Mouse (Mus musculus): ENCODE data around the gene Ssx2ip.
"Not testable (repeated sequence)": the region's sequence is repeated elsewhere in the genome, so short reads cannot be mapped to it uniquely, and the experiment has no call there.

The Ssx2ip gene

DNA sequence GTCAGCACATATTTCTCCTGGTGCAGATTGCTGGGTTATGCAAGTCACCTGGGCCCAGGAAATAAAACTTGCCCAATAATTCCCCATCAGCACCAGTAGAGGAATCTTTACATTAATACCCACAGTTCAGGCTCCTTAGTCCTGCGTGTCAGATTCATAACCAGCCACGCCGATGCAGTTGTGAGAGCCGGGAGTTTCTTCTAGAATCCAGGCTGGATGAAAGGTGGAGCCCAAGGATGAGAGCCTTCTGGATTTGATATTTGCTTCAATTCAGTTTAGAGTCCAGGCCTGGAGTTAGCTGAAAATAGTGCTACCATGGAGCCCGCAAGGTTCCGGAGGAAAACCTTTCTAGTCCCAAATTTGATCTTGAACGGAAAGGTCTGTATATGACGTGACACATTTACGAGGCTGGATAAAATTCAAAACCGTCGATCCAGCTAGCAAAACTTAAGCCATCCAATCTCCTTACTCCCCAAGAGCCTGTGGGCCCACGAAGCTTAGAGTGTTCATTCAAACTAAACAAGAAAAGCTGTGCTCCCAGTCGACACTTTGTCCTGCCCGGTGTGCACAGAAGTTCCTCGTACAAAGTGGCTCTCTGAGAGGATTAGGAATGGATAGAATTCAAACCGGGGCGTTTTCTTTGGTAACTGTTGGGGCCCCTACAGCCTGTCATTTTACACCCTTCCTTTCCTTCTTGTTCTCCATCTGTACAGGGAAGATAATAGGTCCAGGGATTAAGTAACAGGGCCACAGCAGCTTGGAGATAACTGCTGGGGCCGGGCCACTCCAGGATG lies 968 bp downstream of the Ssx2ip start:
- no peak for DNase-seq

DNA sequence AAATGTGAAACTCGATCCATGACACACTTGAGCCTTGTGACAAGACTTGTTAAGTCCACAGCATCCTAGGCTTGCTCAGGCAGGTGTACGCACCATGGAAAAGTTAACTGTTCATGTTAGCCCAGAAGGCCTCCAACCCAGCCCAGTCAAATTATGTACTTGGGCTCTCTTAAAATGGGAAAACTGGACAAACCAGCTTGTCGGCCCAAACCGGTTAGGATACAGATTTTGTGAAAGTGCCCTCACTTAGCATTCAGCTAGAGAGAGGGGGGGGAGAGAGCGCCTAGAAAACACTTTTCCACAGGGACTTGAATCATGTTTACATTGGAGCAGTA lies 1.5 kb downstream of the Ssx2ip start:
- DNase-seq = peak; percentile 59 to 60

DNA sequence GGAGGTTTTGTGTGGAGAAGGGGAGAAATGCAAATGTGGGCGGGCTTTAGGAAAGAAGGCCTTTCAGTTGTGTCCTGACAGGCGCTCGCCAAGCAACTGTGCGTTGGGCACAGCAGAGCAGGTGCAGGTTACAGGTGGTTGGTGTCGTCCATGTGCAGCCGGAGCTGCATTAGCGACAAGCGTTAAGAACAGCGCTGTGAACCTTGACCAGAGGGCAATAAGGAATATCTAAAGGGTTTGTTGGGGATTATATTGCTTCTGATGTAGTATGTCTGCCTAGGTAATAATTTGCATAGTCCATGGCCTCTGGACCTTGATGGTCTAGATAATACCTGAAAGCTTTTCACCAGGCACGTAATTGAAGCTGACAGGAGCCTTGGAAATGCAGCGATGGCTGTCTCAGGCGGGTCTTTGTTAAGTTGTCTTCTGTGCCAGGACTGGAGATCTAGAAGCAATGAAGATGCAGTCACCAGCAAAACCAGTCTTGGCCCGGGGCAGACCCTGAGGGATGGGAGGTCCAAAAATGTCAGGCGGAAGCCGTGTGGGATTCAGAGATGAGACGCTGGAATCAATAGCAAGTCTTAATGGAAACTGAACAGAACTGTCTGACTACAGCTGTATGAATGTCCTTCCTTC lies 2.8 kb downstream of the Ssx2ip start:
- no peak for DNase-seq

DNA sequence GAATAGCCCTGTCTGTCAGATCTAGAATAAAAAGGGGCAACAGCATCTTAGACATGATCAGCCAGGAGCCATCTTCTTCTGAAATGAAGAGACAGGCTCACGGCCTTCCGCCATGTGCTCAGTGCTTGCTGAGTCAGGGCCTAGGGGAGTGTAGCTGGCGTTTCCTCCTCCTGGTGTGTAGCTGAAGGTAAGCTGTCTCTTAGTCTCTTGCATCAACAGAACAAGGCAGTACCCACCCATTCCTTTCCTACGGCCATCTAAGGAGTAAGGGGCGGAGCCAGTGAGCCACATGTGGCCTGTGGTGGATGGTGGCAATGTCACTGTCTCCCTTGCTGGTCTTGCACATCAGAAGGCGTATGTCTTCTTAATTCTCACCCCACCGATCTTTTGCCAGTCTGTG lies 5.7 kb downstream of the Ssx2ip start:
- DNase-seq = no peak

DNA sequence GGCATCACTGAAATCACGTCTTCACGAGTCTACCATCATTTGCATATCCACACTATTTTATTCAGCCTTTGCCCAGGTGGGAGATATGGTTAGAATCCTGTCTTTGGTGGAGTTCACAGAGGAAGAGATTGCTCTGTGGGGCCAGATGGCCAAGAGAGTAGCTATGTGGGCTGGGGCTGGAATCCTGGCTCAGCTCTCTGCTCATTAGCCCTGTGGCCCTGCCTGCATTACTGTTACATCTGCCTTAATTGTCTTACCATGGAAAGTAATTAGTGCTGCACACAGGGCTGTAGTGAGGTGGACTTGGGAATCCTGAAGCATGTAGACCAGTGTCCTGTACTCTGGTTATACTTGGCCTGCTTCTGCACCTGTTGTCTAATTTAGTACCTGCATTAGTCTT lies 7.6 kb downstream of the Ssx2ip start:
- no peak for DNase-seq

DNA sequence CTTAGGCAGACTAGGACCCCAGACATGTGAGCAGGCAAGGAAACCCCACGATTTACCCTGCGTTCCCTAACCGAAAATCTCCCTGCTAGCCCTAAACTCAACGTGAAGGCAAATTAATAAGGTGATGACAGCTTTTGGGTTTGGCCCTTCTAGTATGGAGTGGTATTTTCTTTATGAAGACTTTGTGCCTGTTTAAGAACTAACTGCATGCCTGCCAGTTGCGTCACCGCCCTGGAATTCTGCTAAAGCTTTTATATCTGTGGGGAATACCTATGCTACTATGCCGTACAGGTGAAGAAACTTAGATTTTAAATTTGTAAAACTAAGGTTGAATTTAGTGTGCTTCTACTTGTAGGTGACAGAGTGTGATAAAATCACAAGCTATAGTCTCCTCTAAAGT lies 8.0 kb downstream of the Ssx2ip start:
- no peak for DNase-seq

DNA sequence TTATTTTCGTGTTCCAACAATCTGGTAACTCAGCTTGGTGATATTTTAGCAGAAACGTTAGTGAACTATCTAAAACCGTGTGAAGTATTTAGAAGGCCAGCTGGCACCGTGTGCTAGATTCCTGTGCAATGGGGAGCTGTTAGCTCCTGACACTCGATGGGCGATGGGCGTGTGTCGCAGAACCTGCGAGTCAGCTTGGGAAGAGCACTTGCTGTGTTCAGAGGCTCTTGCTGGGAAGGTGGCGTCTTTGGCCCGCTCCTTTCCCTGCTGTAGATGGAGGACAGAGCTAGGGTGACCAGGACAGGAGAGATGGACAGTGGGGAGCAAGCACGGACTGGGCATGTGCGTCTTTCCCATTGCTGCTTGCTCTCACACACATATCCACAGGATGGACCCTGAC lies 8.6 kb downstream of the Ssx2ip start:
- no peak for DNase-seq

DNA sequence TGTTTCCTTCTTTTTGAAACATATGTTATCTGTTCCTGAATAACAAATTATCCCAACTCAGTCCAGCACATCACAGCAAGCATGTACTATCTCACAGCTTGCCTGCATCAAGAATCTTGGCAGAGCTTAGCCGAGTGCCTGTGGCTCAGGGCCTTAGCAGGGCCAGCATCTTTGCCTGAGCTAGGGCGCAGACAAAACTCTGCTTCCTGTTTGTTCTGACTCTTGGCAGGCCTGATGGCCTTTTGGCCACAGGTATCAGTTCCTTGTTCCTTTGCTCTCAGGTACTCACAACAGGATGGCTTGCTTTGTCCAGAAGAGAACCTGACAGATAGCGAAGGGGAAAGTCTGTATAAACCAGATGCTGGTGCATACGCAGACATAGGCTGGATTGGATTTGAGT lies 9.6 kb downstream of the Ssx2ip start:
- no peak for DNase-seq

DNA sequence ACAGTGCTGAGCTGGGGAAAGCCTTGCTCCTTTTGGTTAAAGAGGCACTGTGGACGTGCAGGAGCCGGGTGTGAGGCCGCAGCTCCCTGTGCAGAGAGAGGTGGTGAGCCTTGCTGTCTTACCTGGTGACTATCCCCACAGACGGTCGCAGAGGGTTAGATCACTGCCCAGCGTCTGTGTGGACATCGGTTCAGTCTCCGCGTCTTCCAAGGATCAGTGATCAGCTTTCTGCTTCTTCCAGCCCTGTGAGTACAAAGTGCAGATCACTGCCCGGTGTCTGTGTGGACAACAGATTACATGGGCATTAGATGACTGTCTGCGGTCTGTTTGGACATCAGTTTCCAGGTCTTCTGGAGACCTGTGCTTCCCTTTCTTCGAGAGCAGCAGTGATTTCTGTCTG lies 10.1 kb downstream of the Ssx2ip start:
- DNase-seq = no peak

DNA sequence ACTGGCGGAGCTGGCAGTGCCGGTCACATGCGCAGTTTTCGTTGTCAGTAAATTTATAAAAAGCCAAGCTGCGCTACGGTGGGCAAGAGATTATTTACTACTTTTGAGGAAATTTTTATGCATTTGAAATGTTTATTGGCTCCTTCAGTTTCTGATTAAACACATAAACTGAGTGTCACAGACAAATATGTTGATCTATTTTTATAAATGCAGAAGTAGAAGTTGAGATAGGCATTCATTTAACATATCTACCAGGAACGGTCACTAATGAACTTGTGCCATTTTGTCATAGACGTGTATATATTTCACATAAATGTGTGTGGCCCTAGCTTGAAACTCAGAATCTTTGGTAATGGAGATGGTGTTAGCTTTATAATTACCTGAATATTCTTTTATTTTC lies 13.4 kb downstream of the Ssx2ip start:
- DNase-seq = no peak

DNA sequence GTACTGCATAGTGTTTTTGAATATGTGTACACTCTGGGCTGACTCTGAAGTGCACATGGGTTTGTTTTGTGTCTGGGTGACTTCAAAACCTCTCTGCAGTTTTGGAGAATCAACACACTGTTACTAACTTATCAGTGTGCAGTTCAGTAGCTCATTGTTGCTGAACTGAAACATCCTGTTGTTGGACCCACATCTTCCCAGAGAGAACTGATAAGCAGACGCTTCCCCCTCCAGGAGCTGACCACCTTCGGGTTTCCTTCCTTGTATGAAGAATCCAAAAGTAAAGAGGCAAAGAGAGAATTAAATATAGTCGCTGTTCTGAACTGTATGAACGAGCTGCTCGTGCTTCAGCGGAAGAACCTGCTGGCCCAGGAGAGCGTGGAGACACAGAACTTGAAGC lies 14.5 kb downstream of the Ssx2ip start:
- DNase-seq = no peak

DNA sequence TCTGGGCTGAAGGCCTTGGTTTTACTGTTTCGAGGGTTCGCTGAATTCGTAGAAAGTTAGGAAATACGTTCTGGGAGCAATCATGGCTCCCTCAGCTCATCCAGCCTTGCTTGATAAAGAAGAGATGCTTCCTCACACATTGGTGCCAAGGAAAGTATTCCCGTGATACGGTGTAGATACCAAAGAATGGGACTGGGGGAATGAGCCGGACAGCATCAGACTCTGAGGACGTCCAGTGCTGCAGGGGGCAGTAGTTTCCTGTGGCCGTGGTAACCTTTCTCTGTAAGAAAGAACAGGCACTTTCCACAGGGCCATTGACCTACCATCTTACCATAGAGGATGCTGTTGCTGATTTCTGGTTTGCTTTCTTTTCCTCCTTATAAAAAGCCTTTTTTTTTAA lies 15.1 kb downstream of the Ssx2ip start:
- DNase-seq = no peak

DNA sequence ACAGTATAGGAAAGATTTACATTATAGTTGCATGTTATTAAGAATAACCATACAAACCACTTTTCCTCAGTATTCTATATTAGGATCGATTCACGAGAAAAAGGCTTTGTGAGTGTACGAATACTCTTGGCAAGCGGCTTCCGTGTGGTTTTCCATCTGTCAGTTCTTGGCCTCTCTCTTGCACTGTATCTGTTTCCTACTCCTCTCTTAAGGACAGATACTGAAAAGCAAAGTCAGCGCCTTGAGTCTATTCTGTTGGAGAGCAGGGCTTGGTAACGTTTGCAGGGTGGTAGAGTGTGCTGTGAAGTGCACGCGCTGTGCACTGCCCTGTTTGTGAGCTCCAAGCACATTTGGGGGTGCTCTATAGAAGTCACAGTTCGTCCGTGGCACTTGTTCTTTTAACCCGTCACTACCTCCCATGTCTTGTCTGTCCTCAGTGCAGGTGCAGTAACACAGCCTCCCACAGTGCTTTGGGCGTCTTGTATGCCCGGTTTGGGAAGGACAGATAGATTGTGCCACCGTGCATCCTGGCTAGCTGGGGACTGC lies 15.6 kb downstream of the Ssx2ip start:
- no peak for DNase-seq

DNA sequence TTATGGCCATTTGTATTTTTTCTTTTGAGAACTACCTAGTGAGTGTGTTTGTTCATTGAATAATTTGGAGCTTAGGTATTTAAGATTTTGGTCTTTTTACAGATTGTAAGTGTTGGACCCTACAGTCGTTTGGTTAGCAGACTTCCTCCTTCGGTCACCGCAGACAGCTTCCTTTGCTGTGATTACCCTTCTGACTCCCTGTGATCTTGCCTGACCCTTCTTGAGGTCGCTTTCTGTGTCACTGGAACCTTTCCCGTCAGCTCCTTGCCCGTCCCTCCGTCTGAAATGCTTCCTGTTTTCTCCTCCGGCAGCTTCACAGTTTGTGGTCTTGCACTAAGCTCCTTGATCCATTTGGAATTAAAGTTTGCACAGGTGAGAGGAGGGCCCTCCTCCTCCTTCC lies 17.3 kb downstream of the Ssx2ip start:
- DNase-seq = no peak

DNA sequence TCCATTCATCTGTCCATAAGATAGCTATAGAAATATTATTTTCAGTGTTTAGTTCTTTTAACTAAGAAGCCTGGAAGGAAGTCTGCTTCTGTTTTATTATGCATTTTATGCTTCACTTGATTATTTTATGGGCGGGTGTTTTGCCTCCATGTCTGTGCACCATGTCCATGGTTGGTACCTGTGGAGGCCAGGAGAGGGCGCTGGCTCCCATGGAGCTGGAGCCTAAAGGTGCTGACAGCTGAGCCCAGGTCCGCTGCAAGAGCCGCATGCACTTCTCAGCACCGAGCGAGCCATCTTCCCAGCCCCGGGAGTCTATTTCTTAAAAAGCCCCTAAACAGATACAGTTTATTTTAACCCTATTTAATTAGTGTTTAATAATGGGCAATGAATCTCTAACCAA lies 19.3 kb downstream of the Ssx2ip start:
- no peak for DNase-seq

DNA sequence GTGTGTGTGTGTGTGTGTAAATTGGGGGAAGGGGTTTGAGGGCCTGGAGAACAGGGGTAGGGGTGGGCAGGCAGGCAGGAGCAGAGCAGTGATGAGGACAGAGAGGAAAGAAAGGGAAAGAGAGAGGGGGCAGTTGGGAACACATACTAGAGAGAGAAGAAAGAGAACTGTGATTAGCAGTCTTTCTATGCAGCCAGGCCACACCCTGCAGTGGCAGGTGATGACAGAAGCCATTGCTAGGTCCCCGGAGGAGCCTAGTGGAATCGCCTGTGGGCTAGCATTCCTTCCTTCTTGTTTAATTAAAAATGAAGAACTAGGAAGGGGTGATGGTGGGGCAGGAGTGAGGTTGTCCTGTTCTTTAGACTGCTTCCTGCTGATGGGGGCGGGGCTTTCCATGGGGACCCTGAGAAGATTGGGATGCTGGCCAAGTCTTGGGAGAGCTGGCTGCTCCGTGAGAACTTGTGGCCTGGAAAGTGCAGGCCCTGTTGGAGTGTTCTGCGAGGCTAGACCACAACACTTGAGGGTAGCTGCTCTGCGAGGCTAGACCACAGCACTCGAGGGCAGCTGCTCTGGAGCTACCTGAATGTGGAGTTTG lies 20.0 kb downstream of the Ssx2ip start:
- no peak for DNase-seq

DNA sequence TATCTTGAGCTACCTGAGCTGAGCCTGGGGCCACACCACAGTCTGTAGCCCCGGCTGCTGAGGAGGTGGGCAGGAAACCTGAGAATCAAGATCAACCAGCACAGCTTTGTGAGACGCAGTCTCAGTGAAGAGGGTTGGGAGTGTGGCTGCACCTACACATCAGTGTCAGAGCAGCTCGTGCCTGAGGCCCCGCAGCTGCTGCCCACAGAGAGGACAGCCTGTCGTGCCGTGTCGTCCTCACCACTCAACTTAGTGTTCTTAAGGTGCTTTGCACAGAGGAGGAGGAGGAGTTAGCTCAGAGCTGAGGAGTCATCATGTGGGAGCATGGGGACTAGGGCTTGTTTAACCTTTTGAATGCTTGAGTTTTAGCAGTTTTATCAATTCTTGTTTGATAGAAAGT lies 21.5 kb downstream of the Ssx2ip start:
- no peak for DNase-seq

DNA sequence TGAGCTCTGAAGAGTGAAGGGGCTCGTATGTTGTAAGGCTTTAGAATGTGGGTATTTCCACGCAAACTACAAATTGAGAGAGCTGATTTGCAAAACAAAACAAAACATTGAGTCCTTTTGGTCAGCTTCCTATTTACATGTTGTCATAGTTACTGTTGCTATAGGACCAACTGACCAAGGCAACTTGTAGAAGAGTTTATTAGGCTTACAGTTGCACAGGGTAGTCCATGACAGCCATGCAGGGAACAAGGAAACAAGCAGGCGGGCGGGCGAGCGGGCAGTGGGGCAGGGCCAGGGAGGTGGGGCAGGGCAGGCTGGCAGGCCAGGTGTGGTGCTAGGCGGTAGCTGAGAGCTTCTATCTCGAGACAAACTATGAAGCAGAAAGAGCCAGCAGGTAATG lies 22.0 kb downstream of the Ssx2ip start:
- no peak for DNase-seq

DNA sequence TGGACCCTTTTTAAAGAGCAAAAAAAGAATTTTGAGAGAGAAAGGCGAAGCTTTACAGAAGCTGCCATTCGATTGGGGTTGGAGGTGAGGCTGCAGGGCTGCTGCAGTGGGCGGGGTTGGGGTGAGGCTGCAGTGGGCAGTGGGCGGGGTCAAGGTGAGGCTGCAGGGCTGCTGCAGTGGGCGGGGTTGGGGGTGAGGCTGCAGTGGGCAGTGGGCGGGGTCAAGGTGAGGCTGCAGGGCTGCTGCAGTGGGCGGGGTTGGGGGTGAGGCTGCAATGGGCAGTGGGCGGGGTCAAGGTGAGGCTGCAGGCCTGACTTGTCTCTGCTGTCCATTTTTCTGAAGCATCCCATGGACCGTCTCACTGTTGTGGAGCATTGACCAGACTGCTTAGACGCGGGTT lies 28.6 kb downstream of the Ssx2ip start:
- not testable (repeated sequence) for DNase-seq

DNA sequence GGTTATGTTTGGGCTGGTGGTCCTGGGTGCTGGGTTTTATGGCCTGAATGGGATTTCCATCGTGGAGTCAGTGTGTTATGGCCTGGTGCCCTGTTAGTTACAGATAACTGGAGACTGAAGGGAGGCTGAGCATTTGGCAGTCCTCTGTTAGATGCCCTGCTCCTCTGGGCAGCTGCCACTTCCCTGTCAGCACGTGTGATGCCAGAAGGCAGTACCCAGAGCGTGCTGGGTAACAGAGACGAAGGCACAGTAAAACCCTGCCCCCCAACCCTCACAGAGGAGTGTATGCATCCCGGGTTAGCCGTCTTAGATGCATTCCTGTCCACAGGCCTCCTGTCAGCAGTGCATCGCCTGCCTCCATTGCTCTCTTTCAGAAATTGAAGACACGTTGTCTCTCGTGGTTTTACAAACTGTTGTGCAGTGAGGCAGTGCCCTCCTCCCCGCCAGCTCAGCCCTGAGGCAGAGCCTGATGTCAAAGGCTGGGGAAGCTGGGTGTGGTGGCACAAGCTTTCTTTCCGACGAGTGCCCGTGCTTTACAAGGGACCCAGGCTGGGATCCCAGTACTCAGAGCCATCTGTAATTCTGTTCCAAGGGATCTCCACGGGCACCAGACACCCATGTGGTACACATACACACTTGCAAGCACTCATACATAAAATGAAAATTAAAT lies 29.4 kb downstream of the Ssx2ip start:
- no peak for DNase-seq

DNA sequence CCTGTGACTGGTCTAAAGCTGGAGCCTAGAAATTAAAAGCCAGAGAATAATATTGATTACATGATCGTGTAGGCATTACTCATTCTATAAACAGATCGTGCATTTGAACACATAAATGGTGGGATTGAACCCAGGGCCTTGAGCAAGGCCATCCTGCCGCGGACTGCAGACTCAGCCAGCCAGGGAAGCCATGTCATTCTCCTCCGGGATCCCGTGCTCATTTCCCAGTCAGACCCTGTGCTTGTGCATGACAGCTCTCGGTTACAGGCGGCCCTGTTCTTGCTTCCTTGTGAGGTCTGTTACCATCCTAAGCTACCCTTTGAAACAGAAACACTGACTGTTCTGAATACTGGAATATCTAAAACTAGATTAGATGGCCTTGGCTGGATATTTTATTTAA lies 30.2 kb downstream of the Ssx2ip start:
- no peak for DNase-seq

DNA sequence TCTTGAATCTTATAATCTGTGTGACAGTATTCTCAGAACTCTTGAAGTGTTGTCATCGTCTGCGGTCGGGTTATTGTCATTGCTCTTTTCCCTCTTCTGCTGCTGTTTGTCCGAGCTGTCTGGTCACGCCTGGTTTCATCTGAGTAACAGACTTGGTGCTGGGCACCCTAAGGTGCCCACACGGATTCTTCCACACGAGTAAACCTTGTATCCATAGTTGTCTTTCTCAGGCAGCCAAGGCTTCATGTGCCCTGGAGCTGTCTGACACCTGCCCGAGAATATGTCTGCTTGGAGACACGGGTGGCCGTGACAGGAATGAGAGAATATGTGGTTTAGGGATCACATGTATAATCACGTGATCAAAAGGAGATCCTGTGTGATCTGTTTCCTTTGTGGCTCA lies 31.1 kb downstream of the Ssx2ip start:
- DNase-seq = no peak

DNA sequence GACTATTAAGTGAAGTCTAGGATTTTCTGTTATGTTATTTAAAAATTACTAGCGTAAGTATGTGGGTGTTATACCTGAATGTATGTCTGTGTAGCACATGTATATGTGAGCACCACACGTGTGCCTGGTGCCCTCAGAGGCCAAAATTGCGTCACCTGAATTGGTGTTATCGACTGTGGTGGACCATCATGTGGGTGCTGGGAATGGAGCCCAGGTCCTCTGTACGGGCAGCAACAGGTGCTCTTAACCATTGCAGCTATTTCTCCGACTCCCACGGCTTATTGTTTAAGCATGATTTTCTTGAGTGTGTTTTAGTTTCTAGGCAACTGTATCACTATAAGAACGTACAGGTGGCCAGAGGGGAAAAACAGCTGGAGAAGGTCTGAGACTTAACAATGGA lies 31.7 kb downstream of the Ssx2ip start:
- no peak for DNase-seq

DNA sequence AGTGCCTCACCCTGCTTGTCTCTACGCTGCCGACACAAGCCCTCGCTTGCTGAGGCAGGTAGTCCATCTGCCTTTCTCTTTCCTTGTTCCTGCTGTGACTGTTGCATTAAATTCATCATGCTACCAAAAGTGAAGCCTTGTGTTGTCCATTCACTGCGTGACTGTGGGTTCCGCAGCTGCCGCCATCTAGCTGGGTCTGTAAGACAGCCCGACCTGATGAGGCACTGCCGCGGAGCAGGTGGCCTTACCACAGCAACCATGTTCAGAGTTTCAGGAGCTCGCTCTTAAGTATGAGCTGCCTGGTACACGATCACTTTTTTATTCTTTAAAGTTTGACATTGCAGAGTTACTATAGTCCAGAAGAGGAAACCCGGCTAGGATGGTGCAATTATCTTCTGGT lies 35.6 kb downstream of the Ssx2ip start:
- DNase-seq = no peak
